Mouse (Mus musculus) adrenal gland, adult 10 weeks (tissue): ENCODE results near the gene Vmn1r104. TPM values are rescaled to one million over a fixed set of nuclear protein-coding genes. Genes with fewer than 3 reads are reported as not detected.

Source experiments
- polyA plus RNA-seq: library from polyadenylated mRNA; stranded (reverse); fragments of 350-450 nt; fragmentation: Illumina TruSeq; extraction: RNeasy Lipid Tissue Mini Kit (QIAGEN cat#74804); gene quantifications from one replicate; pipeline ENCODE4 v1.2.3, GENCODE M21; 2014; ENCODE audit warnings: low read depth, low replicate concordance

The Vmn1r104 gene
- not detected for polyA plus RNA-seq

GRCm38 (mm10) chr7:20533537-20533936 lies at the start of gene Vmn1r104:
Vmn1r104 (plus strand) TSS chr7:20533837.

GRCm38 (mm10) chr7:20510434-20510833 lies 23.2 kb upstream of the Vmn1r104 start, which contains the start of gene Vmn1r103:
Vmn1r103 (minus strand) TSS chr7:20510534.

GRCm38 (mm10) chr7:20545657-20546056 lies 12.0 kb downstream of the Vmn1r104 start, which contains the start of gene Gm5726:
Gm5726 (minus strand) TSS chr7:20545757.

GRCm38 (mm10) chr7:20576141-20576540 lies 42.5 kb downstream of the Vmn1r104 start, which contains the start of gene Gm4141:
Gm4141 (minus strand) TSS chr7:20576241.

Other genes starting within 250 kb of the Vmn1r104 start
- gene Gm4133, start 199.8 kb upstream of the Vmn1r104 start, polyA plus RNA-seq = not detected
- gene Gm5728, start 158.4 kb upstream of the Vmn1r104 start, polyA plus RNA-seq = not detected
- gene Vmn1r100, start 115.9 kb upstream of the Vmn1r104 start, polyA plus RNA-seq = not detected
- not detected for gene Vmn1r101, start 91.2 kb upstream of the Vmn1r104 start, polyA plus RNA-seq
- gene Gm10670, start 58.9 kb upstream of the Vmn1r104 start, polyA plus RNA-seq = not detected
- gene Vmn1r103, start 23.3 kb upstream of the Vmn1r104 start, polyA plus RNA-seq = not detected
- gene Gm5726, start 11.9 kb downstream of the Vmn1r104 start, polyA plus RNA-seq = not detected
- not detected for gene Gm4141, start 42.4 kb downstream of the Vmn1r104 start, polyA plus RNA-seq
- gene Gm4513, start 65.2 kb downstream of the Vmn1r104 start, polyA plus RNA-seq = not detected
- not detected for gene Vmn1r107, start 135.1 kb downstream of the Vmn1r104 start, polyA plus RNA-seq
- gene Vmn1r111, start 169.4 kb downstream of the Vmn1r104 start, polyA plus RNA-seq = not detected
- gene Gm10668, start 196.8 kb downstream of the Vmn1r104 start, polyA plus RNA-seq = not detected
- gene Vmn1r112, start 237.3 kb downstream of the Vmn1r104 start, polyA plus RNA-seq = not detected